Mouse (Mus musculus): ENCODE results near the gene Faf1.

Gene Faf1

DNA sequence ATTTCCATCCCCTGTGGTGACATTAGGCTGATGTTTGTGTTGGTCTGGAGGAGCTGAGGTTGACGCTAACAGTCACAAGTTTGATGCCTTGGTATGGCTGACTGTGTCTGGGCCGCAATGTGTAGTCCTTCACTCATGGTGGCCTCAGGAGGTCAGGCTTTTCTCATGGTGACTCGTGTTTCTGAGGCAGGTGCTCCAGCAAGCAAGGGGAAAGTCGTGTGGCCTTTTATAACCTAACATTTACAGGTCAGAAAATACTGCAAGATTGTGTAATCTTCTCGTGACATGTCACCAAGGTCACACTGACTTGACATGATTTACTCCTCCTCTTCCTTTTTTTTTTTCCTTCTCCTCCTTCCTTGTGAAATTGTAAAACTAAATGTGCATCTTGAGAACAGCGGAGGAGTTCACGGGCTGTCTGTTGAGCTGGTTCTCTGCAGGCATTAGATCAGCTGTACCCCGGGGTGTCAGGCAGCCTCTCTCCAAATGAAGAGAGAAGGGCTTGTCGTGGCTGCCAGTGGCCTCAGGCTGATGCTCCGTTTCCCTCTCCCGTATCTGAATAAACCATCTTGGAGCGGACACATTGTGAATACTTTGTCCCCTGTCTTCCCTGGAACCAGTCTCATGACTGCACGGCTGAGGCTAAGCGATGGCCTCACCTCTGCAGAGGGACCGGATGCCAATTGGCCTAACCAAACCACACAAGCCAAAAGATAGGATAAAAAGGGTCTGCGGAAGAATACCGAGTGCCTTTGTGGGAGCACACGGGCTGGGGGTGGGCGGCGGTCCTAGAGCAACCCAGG is 311.4 kb downstream of the Faf1 start:
- in situ Hi-C loops (cut with MboI; ENCODE audit: low sequenced_read_pairs), result no loop called here

DNA sequence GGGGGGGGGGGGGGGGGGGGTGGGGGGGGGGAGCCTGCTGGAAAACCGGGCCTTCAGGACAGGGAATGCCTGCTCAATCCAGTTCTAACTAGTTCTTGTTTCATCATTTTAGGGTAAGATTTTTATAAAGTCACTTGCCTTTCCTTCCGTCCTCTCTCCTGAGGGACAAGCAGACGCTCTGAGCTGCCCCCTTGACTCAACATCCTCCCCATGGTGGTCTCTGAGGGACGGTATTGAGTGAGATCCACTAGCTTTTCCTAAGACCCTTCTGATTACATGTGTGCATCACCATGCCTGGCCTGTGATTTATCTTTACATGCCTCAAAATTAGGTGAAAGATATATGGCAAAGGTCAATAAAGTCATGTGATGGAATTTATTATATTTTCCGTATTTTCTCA is 312.0 kb downstream of the Faf1 start:
- in situ Hi-C loops (cut with MboI; ENCODE audit: low sequenced_read_pairs), result no loop called here

DNA sequence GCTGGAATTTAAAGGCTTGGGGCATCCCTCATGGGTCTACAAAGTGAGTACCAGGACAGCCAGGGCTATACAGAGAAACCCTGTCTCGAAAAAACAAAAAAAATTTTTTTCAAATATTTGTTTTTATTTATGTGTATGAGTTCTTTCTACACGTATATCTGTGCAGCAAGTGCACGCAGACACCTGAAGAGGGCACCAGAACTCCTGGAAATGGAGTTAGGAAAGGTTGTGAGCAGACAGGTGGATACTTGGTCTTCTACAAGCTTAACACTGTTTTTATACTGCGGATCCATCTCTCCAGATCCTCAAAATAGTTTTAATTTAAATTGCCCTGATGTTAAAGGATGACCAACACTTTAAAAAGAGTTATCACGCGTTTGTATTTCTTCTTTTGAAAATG is 312.8 kb downstream of the Faf1 start:
- in situ Hi-C loops (cut with MboI; ENCODE audit: low sequenced_read_pairs), result no loop called here

DNA sequence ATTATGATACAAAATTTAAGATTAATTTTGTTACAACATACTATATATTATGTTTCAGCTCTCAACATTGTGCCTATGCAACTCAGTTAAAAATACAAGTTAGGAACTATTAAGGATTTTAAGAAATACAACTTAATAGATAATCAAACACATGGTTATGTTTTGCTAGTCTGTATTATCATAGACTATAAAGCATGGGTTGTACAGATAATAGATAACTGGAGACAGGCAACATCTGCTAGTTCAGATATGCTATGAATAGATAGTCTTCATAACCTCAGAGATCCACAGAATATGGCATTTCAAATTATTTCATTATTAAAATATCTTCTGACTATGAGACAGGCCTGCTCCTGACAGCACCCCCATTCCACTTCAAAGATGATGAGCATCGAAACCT is 329.7 kb downstream of the Faf1 start:
- in situ Hi-C loops (cut with MboI; ENCODE audit: low sequenced_read_pairs), result no loop called here
